Mouse (Mus musculus) midbrain, embryonic 16.5 days (tissue): ENCODE measurements around the gene Pou6f1. TPM values are rescaled to one million over a fixed set of nuclear protein-coding genes. Genes with fewer than 3 reads are reported as not detected.
A peak's percentile ranks its signal among the peaks of the same experiment; 100 is the strongest.

Experiments
- ATAC-seq: fragments of 200-750 bp; cut with Nextera tagmentation; 2 replicates; pipeline ENCODE4 v1.8.0; 2017; ENCODE audit warnings: moderate TSS enrichment
- H3K27ac ChIP-seq: fragments of 300-500 bp; sonication (generic); 2 replicates; pipeline ENCODE4 v1.5.1; 2014; ENCODE audit warnings: mild to moderate bottlenecking, low read length, mixed read lengths
- H3K27me3 ChIP-seq: fragments of 300-500 bp; sonication (generic); 2 replicates; pipeline ENCODE4 v1.6.1; 2014; ENCODE audit warnings: low read depth, low read length, mixed read lengths; ENCODE audit not compliant: control insufficient read depth, insufficient read depth
- H3K36me3 ChIP-seq: fragments of 300-500 bp; sonication (generic); 2 replicates; pipeline ENCODE4 v1.6.1; 2014; ENCODE audit warnings: mild to moderate bottlenecking, low read length, moderate library complexity, mixed read lengths; ENCODE audit not compliant: control insufficient read depth, insufficient read depth
- H3K4me1 ChIP-seq: fragments of 300-500 bp; sonication (generic); 2 replicates; pipeline ENCODE4 v1.6.1; 2014; ENCODE audit warnings: mild to moderate bottlenecking, low read length, mixed read lengths; ENCODE audit not compliant: control insufficient read depth, insufficient read depth
- H3K4me2 ChIP-seq: fragments of 300-500 bp; sonication (generic); 2 replicates; pipeline ENCODE4 v1.6.1; 2014; ENCODE audit warnings: mild to moderate bottlenecking, low read length, mixed read lengths
- H3K4me3 ChIP-seq: fragments of 300-500 bp; sonication (generic); 2 replicates; pipeline ENCODE4 v1.5.1; 2014; ENCODE audit warnings: low read depth, mild to moderate bottlenecking, low read length, moderate library complexity, mixed read lengths
- H3K9ac ChIP-seq: fragments of 300-500 bp; sonication (generic); 2 replicates; pipeline ENCODE4 v1.6.1; 2014; ENCODE audit warnings: low read depth, low read length, mixed read lengths
- H3K9me3 ChIP-seq: fragments of 300-500 bp; sonication (generic); replicated peaks from 2 replicates; pipeline ENCODE4 v1.6.1; 2014; ENCODE audit warnings: mild to moderate bottlenecking, low read length, mixed read lengths; ENCODE audit not compliant: control insufficient read depth, poor library complexity, severe bottlenecking
- WGBS: fragments of 180-500 bp; shearing (Covaris S2); extraction: QIAGEN DNeasy Blood & Tissue Kit; methylation state at CpG from one replicate; pipeline ENCODE4 v1.1.7; 2014; 5-methylcytosine and 5-hydroxymethylcytosine counted together
- polyA plus RNA-seq: library from polyadenylated mRNA; unstranded; fragments of >200 nt; fragmentation: Nextera tagmentation; extraction: Ambion mirVana; gene quantifications from 2 replicates; pipeline ENCODE4 v1.2.1, GENCODE M21; 2015

Pou6f1 gene
- 33.1 and 36.4 TPM in 2 replicates for polyA plus RNA-seq

- Histone ChIP-seq H3K4me2 (peak within 1 kb of the TSS; percentile 92), H3K36me3 (no peaks in the 10 kb centered on the region), H3K27ac (peak within 1 kb of the TSS; percentile 83), H3K9me3 (no peaks in the 10 kb centered on the region), H3K27me3 (0 out of 2 replicates have a peak, but pooled peaks cover 4% of the 10 kb centered on the region), H3K9ac (peak within 1 kb of the TSS; percentile 99), H3K4me3 (peak within 1 kb of the TSS; percentile 71), H3K4me1 (peaks cover 10% of the 10 kb centered on the region)
- WGBS = under 1% methylated on average over 61 of the region's 76 CpGs
- ATAC-seq = peak; percentile 72
Observed at GRCm38 (mm10) chr15:100599276-100600046, at the start of gene Pou6f1. Gene Pou6f1, minus strand, starts transcription at chr15:100599984.

- no peak for ATAC-seq
- Histone ChIP-seq H3K27ac (no peak overlapping the region), H3K27me3 (no peaks in the 10 kb centered on the region), H3K36me3 (no peaks in the 10 kb centered on the region), H3K9me3 (no peaks in the 10 kb centered on the region), H3K4me3 (no peak overlapping the region), H3K4me2 (no peak overlapping the region), H3K4me1 (no peaks in the 10 kb centered on the region), H3K9ac (no peak overlapping the region)
- 87% methylated on average over 6 of the region's 6 CpGs for WGBS
Observed at GRCm38 (mm10) chr15:100646161-100646560, 46.4 kb upstream of the Pou6f1 start.

GRCm38 (mm10) chr15:100642451-100642850 lies 42.7 kb upstream of the Pou6f1 start:
- Histone ChIP-seq H3K4me1 (no peaks in the 10 kb centered on the region), H3K36me3 (no peaks in the 10 kb centered on the region)
- WGBS = 93% methylated on average over 7 of the region's 7 CpGs

GRCm38 (mm10) chr15:100641226-100641810 lies 41.5 kb upstream of the Pou6f1 start:
- ATAC-seq = no peak
- H3K4me2 ChIP-seq = no peak overlapping the region
- WGBS = 78% methylated on average over 15 of the region's 16 CpGs
- H3K4me3 ChIP-seq = no peak overlapping the region
- H3K4me1 ChIP-seq = peaks cover 10% of the 10 kb centered on the region
- H3K9me3 ChIP-seq = no peaks in the 10 kb centered on the region
- no peaks in the 10 kb centered on the region for H3K36me3 ChIP-seq
- H3K27me3 ChIP-seq = peaks cover 24% of the 10 kb centered on the region
- H3K9ac ChIP-seq = no peak overlapping the region
- H3K27ac ChIP-seq = no peak overlapping the region

More at GRCm38 (mm10) chr15:100642451-100642850, 42.7 kb upstream of the Pou6f1 start:
- no peak for ATAC-seq
- Histone ChIP-seq H3K27ac (no peak overlapping the region), H3K9ac (no peak overlapping the region), H3K27me3 (peaks cover 13% of the 10 kb centered on the region), H3K4me2 (no peak overlapping the region), H3K4me3 (no peak overlapping the region), H3K9me3 (no peaks in the 10 kb centered on the region)

- no peaks in the 10 kb centered on the region for H3K9me3 ChIP-seq
- no peak overlapping the region for H3K4me2 ChIP-seq
- no peak overlapping the region for H3K4me3 ChIP-seq
- no peak overlapping the region for H3K27ac ChIP-seq
- peaks cover 10% of the 10 kb centered on the region for H3K4me1 ChIP-seq
- WGBS = 79% methylated on average over 16 of the region's 16 CpGs
- H3K9ac ChIP-seq = no peak overlapping the region
- peaks cover 30% of the 10 kb centered on the region for H3K27me3 ChIP-seq
- no peak for ATAC-seq
- no peaks in the 10 kb centered on the region for H3K36me3 ChIP-seq
Observed at GRCm38 (mm10) chr15:100639972-100640750, 40.4 kb upstream of the Pou6f1 start.

GRCm38 (mm10) chr15:100637661-100638060 lies 37.9 kb upstream of the Pou6f1 start:
- 22% methylated on average over 6 of the region's 6 CpGs for WGBS
- H3K9me3 ChIP-seq = no peaks in the 10 kb centered on the region
- H3K4me1 ChIP-seq = peaks cover 10% of the 10 kb centered on the region
- H3K36me3 ChIP-seq = no peaks in the 10 kb centered on the region
- H3K27ac ChIP-seq = no peak overlapping the region
- H3K27me3 ChIP-seq = peaks cover 40% of the 10 kb centered on the region
- no peak overlapping the region for H3K4me2 ChIP-seq
- no peak overlapping the region for H3K9ac ChIP-seq
- no peak overlapping the region for H3K4me3 ChIP-seq
- no peak for ATAC-seq

- peaks cover 40% of the 10 kb centered on the region for H3K27me3 ChIP-seq
- peak within 1 kb of the TSS; percentile 77 for H3K4me2 ChIP-seq
- no peaks in the 10 kb centered on the region for H3K9me3 ChIP-seq
- H3K9ac ChIP-seq = peak within 1 kb of the TSS; percentile 52
- WGBS = 1% methylated on average over 75 of the region's 77 CpGs
- no peak within 1 kb of the TSS for H3K27ac ChIP-seq
- ATAC-seq = no peak
- peak within 1 kb of the TSS; percentile 40 for H3K4me3 ChIP-seq
- H3K4me1 ChIP-seq = peaks cover 10% of the 10 kb centered on the region
- H3K36me3 ChIP-seq = no peaks in the 10 kb centered on the region
Observed at GRCm38 (mm10) chr15:100636700-100637501, 37.1 kb upstream of the Pou6f1 start, which contains the start of gene Smagp. Gene Smagp, minus strand, starts transcription at chr15:100636940.

- peaks cover 40% of the 10 kb centered on the region for H3K27me3 ChIP-seq
- H3K4me2 ChIP-seq = peak overlapping the region; percentile 77
- no peaks in the 10 kb centered on the region for H3K36me3 ChIP-seq
- H3K4me1 ChIP-seq = peaks cover 10% of the 10 kb centered on the region
- WGBS = 4% methylated on average over 36 of the region's 38 CpGs
- no peaks in the 10 kb centered on the region for H3K9me3 ChIP-seq
- peak overlapping the region; percentile 52 for H3K9ac ChIP-seq
- H3K27ac ChIP-seq = no peak overlapping the region
- peak overlapping the region; percentile 40 for H3K4me3 ChIP-seq
- ATAC-seq = no peak
Observed at GRCm38 (mm10) chr15:100635851-100636645, 36.3 kb upstream of the Pou6f1 start.
